Mouse (Mus musculus): Measurements from ENCODE around the gene Tubb5. TPM values are rescaled to one million over a fixed set of nuclear protein-coding genes. Genes with fewer than 3 reads are reported as not detected.

Gene Tubb5
- 1,042 and 1,079 TPM in 2 replicates for polyA plus RNA-seq (2015; fragmentation: Nextera tagmentation; extraction: Ambion mirVana)

DNA sequence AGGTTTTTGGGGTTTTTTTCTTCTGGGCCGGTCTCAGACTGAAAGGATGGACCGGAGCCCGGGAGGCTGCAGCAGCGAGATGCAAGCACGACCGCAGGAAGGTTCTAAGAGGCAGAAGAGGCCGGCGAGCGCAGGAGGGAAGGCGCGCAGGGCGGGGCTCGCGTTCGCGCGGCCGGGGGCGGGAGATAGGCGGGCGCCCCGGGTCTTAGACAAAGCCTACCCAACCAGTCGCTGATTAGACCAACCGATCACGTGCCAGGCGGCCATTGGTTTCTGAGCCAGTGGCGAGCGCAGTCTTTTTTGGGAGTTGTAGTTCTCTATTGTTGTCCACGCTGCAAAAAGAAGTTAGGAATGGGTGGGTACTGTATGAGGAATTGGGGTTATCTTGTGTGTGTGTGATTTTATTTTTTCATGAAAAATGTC, at the start of gene Tubb5:
Tubb5 (minus strand) TSS at position 185 of the 423 bp plus-strand sequence.
- peaks cover 44% of the 10 kb centered on the region for H3K4me1 ChIP-seq
- peak within 1 kb of the TSS; percentile 65 for H3K4me3 ChIP-seq
- H3K4me2 ChIP-seq = peak within 1 kb of the TSS; percentile 81
- WGBS = under 1% methylated on average over 29 of the region's 29 CpGs
- H3K9ac ChIP-seq = peak within 1 kb of the TSS; percentile 92
- no peaks in the 10 kb centered on the region for H3K9me3 ChIP-seq
- ATAC-seq (ENCODE audit: borderline replicate concordance, extremely low read depth, low FRiP score, low TSS enrichment) = peak; percentile 82
- H3K36me3 ChIP-seq = peaks cover 34% of the 10 kb centered on the region
- H3K27me3 ChIP-seq = no peaks in the 10 kb centered on the region
- H3K27ac ChIP-seq = peak within 1 kb of the TSS; percentile 98

DNA sequence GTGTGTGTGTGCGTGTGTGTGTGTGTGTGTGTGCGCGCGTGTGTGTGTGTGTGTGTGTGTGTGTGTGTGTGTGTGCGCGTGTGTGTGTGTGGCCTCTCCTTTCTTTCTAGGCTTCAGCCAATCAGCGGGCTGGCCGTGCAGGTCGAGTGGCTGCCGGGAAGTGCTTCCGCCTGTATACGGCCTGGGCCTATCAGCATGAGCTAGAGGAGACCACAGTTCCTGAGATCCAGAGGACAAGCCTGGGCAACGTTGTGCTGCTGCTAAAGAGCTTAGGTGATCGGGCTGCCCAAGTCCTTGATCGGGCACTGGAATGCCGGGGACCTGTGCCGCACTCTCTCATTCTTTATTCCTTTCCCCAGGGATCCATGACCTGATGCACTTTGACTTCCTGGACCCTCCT, 49.6 kb upstream of the Tubb5 start:
- Histone ChIP-seq H3K27ac (no peak overlapping the region), H3K36me3 (peaks cover 93% of the 10 kb centered on the region), H3K4me1 (no peaks in the 10 kb centered on the region), H3K4me2 (no peak overlapping the region), H3K9me3 (no peaks in the 10 kb centered on the region), H3K27me3 (no peaks in the 10 kb centered on the region), H3K9ac (no peak overlapping the region), H3K4me3 (no peak overlapping the region)
- ATAC-seq (ENCODE audit: borderline replicate concordance, extremely low read depth, low FRiP score, low TSS enrichment) = no peak
- 88% methylated on average over 11 of the region's 17 CpGs for WGBS

DNA sequence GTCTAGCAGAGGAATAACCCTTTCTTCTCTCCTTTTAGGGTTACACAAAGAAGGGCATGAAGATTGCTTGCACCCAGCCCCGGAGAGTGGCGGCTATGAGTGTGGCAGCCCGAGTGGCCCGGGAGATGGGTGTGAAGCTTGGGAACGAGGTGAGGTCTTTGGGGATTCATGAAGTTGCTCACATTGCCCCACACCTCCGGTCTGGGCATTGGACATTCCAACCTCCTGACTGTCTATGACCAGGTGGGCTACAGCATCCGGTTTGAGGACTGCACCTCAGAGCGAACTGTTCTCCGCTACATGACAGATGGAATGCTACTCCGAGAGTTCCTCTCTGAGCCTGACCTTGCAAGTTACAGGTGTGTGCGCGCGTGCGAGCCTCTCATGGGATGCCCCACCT, 45.7 kb upstream of the Tubb5 start:
- Histone ChIP-seq H3K4me3 (no peak overlapping the region), H3K36me3 (peaks cover 71% of the 10 kb centered on the region), H3K27ac (no peak overlapping the region), H3K9me3 (no peaks in the 10 kb centered on the region), H3K4me1 (peaks cover 16% of the 10 kb centered on the region), H3K9ac (no peak overlapping the region), H3K4me2 (no peak overlapping the region), H3K27me3 (no peaks in the 10 kb centered on the region)
- WGBS = 95% methylated on average over 14 of the region's 14 CpGs
- ATAC-seq (ENCODE audit: borderline replicate concordance, extremely low read depth, low FRiP score, low TSS enrichment) = no peak

- Histone ChIP-seq H3K4me3 (no peak overlapping the region), H3K36me3 (peaks cover 62% of the 10 kb centered on the region), H3K27me3 (no peaks in the 10 kb centered on the region), H3K4me1 (peaks cover 16% of the 10 kb centered on the region), H3K4me2 (no peak overlapping the region), H3K27ac (no peak overlapping the region), H3K9me3 (no peaks in the 10 kb centered on the region), H3K9ac (no peak overlapping the region)
- ATAC-seq (ENCODE audit: borderline replicate concordance, extremely low read depth, low FRiP score, low TSS enrichment) = no peak
- WGBS = 88% methylated on average over 17 of the region's 17 CpGs
Observed at GRCm38 (mm10) chr17:35882924-35883323, 44.8 kb upstream of the Tubb5 start.

DNA sequence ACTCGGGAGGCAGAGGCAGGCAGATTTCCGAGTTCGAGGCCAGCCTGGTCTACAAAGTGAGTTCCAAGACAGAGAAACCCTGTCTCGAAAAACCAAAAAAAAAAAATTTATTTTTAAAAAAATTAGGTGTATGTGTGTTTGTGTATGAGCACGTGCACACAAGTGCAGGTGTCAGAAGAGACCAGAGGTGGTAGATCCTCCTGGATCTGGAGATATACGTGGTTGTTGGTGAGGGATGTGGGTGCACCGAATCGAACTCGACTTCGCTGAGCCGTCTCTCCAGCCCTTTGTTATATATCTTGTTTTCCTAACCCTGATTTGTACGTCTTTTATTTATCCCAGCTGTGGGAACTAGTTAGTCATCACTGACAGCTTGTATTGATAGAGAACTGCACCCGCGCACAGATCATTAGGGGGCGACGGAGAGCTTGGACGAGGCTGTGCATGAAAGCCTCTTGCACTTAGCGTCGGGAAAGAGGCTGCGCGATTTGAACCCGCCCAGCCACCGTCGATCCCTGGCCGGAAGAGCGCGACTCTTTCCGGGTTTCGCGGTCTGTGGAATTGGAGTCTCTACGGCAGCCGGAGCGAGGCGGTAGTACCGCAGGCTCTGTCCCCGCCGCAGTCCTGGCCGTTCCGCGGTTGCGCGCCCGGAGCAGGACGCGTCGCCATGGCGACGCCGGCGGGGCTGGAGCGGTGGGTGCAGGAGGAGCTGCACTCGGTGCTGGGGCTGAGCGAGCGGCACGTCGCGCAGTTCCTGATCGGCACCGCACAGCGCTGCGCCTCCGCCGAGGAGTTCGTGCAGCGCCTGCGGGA, 41.3 kb upstream of the Tubb5 start, which contains the start of gene Dhx16:
Dhx16 (plus strand) TSS at position 575 of the 813 bp plus-strand sequence.
- Histone ChIP-seq H3K27me3 (no peaks in the 10 kb centered on the region), H3K4me1 (peaks cover 16% of the 10 kb centered on the region), H3K27ac (peak within 1 kb of the TSS; percentile 69), H3K4me3 (peak within 1 kb of the TSS; percentile 96), H3K9ac (peak within 1 kb of the TSS; percentile 82), H3K9me3 (no peaks in the 10 kb centered on the region), H3K4me2 (peak within 1 kb of the TSS; percentile 76), H3K36me3 (peaks cover 52% of the 10 kb centered on the region)
- ATAC-seq (ENCODE audit: borderline replicate concordance, extremely low read depth, low FRiP score, low TSS enrichment) = peak; percentile 86
- 5% methylated on average over 66 of the region's 66 CpGs for WGBS

GRCm38 (mm10) chr17:35874721-35875120, 36.6 kb upstream of the Tubb5 start:
- 76% methylated on average over 6 of the region's 6 CpGs for WGBS
- H3K4me1 ChIP-seq = peaks cover 29% of the 10 kb centered on the region
- no peak overlapping the region for H3K4me3 ChIP-seq
- ATAC-seq (ENCODE audit: borderline replicate concordance, extremely low read depth, low FRiP score, low TSS enrichment) = no peak
- no peaks in the 10 kb centered on the region for H3K27me3 ChIP-seq
- no peak overlapping the region for H3K27ac ChIP-seq
- peaks cover 30% of the 10 kb centered on the region for H3K36me3 ChIP-seq
- H3K9ac ChIP-seq = no peak overlapping the region
- H3K4me2 ChIP-seq = no peak overlapping the region
- no peaks in the 10 kb centered on the region for H3K9me3 ChIP-seq

- H3K36me3 ChIP-seq = peaks cover 30% of the 10 kb centered on the region
- WGBS = 28% methylated on average over 21 of the region's 21 CpGs
- peak; percentile 23; the same call in 1 of the 2 replicates for ATAC-seq (ENCODE audit: borderline replicate concordance, extremely low read depth, low FRiP score, low TSS enrichment)
- 0 out of 2 replicates have a peak overlapping the region, but pooled peaks have one; percentile 2 for H3K4me3 ChIP-seq
- H3K4me1 ChIP-seq = peaks cover 35% of the 10 kb centered on the region
- no peaks in the 10 kb centered on the region for H3K9me3 ChIP-seq
- no peaks in the 10 kb centered on the region for H3K27me3 ChIP-seq
- H3K9ac ChIP-seq = peak overlapping the region; percentile 22; the same call in 1 of the 2 replicates
- no peak overlapping the region; the same call in 1 of the 2 replicates for H3K27ac ChIP-seq
- H3K4me2 ChIP-seq = peak overlapping the region; percentile 46
Observed at GRCm38 (mm10) chr17:35873774-35874519, 35.8 kb upstream of the Tubb5 start.

DNA sequence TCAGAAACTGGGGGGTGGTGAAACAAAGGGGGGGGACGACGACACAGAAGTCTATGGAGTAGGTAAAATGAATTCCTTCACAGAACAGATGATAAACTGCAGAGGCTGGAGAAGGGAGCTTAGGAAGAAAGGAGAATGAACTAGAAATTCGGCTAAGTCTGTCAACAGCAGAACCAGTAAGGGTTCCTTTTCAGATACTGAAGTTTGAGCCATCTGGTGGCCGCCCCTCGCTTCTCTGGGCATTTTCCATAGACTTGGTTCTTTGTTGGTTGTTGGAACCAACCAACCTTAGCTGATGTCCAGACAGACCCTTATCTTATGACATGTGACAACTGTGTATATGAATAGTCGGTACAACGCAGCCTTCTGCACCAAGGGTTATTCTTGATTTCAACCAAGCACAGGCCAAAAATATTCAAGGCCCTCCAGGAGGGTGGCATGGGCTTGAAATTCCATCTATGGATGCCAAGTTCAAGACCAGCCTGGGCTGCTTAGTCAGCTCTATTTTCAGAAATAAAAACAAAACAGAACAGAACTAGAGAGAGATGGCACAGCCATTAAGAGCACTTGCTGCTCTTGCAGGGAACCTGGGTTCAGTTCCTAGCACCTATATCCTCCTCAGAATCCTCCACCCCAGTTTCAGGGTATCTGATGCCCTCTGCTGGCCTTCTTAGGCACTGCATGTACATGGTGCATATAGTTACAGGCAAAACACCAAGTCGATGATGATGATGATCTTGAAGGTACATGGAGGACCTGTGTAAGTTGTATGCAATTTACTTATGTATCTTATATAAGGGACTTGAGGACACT, 33.0 kb upstream of the Tubb5 start:
- Histone ChIP-seq H3K36me3 (peaks cover 24% of the 10 kb centered on the region), H3K27me3 (no peaks in the 10 kb centered on the region), H3K4me2 (peak overlapping the region; percentile 90), H3K9me3 (no peaks in the 10 kb centered on the region), H3K27ac (peak overlapping the region; percentile 99), H3K4me3 (peak overlapping the region; percentile 73), H3K4me1 (peaks cover 51% of the 10 kb centered on the region), H3K9ac (peak overlapping the region; percentile 79)
- WGBS = 68% methylated on average over 8 of the region's 8 CpGs
- ATAC-seq (ENCODE audit: borderline replicate concordance, extremely low read depth, low FRiP score, low TSS enrichment) = no peak

DNA sequence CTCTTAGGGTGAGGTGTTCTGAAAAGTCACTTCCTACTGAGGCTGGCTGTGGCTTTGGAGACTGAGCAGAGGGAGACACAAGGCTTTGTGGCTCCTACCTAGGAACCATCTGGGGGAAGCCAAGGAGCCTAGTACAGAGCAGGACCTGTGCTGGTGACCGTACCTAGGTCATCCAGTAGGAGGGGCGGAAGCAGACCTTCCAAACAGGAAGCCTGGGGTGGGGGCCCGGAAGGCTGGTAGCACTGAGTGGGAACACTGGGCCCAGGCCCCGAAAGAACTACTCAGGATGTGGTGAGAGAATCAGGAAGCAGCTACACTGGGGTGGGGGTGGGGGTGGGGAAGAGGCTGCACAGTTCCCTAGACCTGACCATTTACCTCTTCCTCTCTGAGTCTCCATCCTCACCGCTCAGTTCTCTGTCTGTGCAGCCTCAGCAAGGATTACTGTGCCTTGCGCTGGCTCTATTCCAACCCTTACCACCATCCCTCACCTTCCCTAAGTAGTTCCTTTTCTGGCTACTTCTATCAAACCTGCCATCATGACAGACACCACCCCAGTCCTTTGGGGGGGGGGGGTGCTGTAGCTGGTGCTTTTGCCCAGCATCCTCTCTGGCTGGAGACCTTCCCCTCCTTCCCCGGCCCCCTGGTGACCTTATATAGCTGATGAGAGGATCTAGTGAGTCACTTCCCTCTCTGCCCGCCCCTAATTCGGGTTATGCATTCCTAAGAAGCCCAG, 32.2 kb upstream of the Tubb5 start:
- H3K27ac ChIP-seq = peak overlapping the region; percentile 99
- peak overlapping the region; percentile 79 for H3K9ac ChIP-seq
- peak overlapping the region; percentile 90 for H3K4me2 ChIP-seq
- peaks cover 51% of the 10 kb centered on the region for H3K4me1 ChIP-seq
- 34% methylated on average over 9 of the region's 9 CpGs for whole genome bisulfite sequencing
- H3K27me3 ChIP-seq = no peaks in the 10 kb centered on the region
- peaks cover 19% of the 10 kb centered on the region for H3K36me3 ChIP-seq
- H3K4me3 ChIP-seq = peak overlapping the region; percentile 73
- H3K9me3 ChIP-seq = no peaks in the 10 kb centered on the region
- peak; percentile 9; the same call in 1 of the 2 replicates for ATAC-seq (ENCODE audit: borderline replicate concordance, extremely low read depth, low FRiP score, low TSS enrichment)

GRCm38 (mm10) chr17:35869346-35870067, 31.4 kb upstream of the Tubb5 start:
- peak overlapping the region; percentile 99 for H3K27ac ChIP-seq
- H3K9ac ChIP-seq = peak overlapping the region; percentile 79
- H3K4me1 ChIP-seq = peaks cover 56% of the 10 kb centered on the region
- H3K9me3 ChIP-seq = no peaks in the 10 kb centered on the region
- peaks cover 11% of the 10 kb centered on the region for H3K36me3 ChIP-seq
- 0 out of 2 replicates have a peak, but pooled peaks have one; percentile 4 for ATAC-seq (ENCODE audit: borderline replicate concordance, extremely low read depth, low FRiP score, low TSS enrichment)
- peak overlapping the region; percentile 90 for H3K4me2 ChIP-seq
- H3K4me3 ChIP-seq = peak overlapping the region; percentile 73
- no peaks in the 10 kb centered on the region for H3K27me3 ChIP-seq
- under 1% methylated on average over 7 of the region's 7 CpGs for WGBS

Measured in lung, embryonic 15.5 days (tissue).